Mouse (Mus musculus) olfactory bulb, adult 2 months (tissue): ENCODE results near the gene Acp1.

Experiments used
- CTCF ChIP-seq: fragments of 200-500 bp; IDR thresholded peaks from 2 replicates; pipeline ENCODE4 v1.5.1; 2012; ENCODE audit warnings: low read depth, mild to moderate bottlenecking, low read length, moderate library complexity; ENCODE audit not compliant: insufficient read depth
- POLR2A ChIP-seq: fragments of 200-500 bp; IDR thresholded peaks from 2 replicates; pipeline ENCODE4 v1.6.1; 2012; ENCODE audit warnings: mild to moderate bottlenecking, low read depth, low read length, moderate library complexity; ENCODE audit not compliant: insufficient read depth

- TF ChIP-seq CTCF = no peak
- no peak for TF ChIP-seq POLR2A
Observed at GRCm38 (mm10) chr12:30910860-30911259, 529 bp downstream of the Acp1 start.
